Mouse (Mus musculus): ENCODE measurements at regions not wholly inside any gene's neighbourhood (a gene's known extent, or its start where the extent isn't known, plus 50 kb on each side); places are given as distances from the start of the nearest gene placed in this dataset.

- Histone ChIP-seq H3K36me3 (ENCODE audit: control insufficient read depth, insufficient read depth, low read length) (no peaks in the 10 kb centered on the region), H3K9me3 (ENCODE audit: control insufficient read depth, low read length) (no peaks in the 10 kb centered on the region), H3K4me1 (ENCODE audit: control insufficient read depth, insufficient read depth, low read length) (no peaks in the 10 kb centered on the region), H3K4me3 (ENCODE audit: low read depth, low read length) (no peak overlapping the region), H3K27ac (replicated peaks; ENCODE audit: low read depth, low read length) (no peak overlapping the region), H3K27me3 (replicated peaks; ENCODE audit: control insufficient read depth, insufficient read depth, low read length) (no peaks in the 10 kb centered on the region), H3K9ac (ENCODE audit: low read depth, low read length) (no peak overlapping the region), H3K4me2 (ENCODE audit: low read depth, low read length) (no peak overlapping the region)
- DNase-seq (ENCODE audit: low spot score) = no peak
- WGBS = 62% methylated on average over 5 of the region's 5 CpGs
- no peak for ATAC-seq (ENCODE audit: low read depth)
These were observed 54.4 kb upstream of the Gm7271 start for GRCm38 (mm10) chr5:76429441-76429840.

GRCm38 (mm10) chr5:76433623-76434022 lies 50.2 kb upstream of the Gm7271 start:
- no peak overlapping the region for H3K9ac ChIP-seq (ENCODE audit: low read depth, low read length)
- ATAC-seq (ENCODE audit: low read depth) = no peak
- no peaks in the 10 kb centered on the region for H3K9me3 ChIP-seq (ENCODE audit: control insufficient read depth, low read length)
- H3K27me3 ChIP-seq (replicated peaks; ENCODE audit: control insufficient read depth, insufficient read depth, low read length) = no peaks in the 10 kb centered on the region
- no peaks in the 10 kb centered on the region for H3K4me1 ChIP-seq (ENCODE audit: control insufficient read depth, insufficient read depth, low read length)
- H3K4me3 ChIP-seq (ENCODE audit: low read depth, low read length) = no peak overlapping the region
- H3K4me2 ChIP-seq (ENCODE audit: low read depth, low read length) = no peak overlapping the region
- no peak overlapping the region for H3K27ac ChIP-seq (replicated peaks; ENCODE audit: low read depth, low read length)
- no peaks in the 10 kb centered on the region for H3K36me3 ChIP-seq (ENCODE audit: control insufficient read depth, insufficient read depth, low read length)
- no peak for DNase-seq (ENCODE audit: low spot score)
- 81% methylated on average over 2 of the region's 2 CpGs for WGBS

Measured in embryonic facial prominence, embryonic 14.5 days (tissue).